Mouse (Mus musculus) embryonic facial prominence, embryonic 15.5 days (tissue): ENCODE results near the gene Nrip2. TPM values are rescaled to one million over a fixed set of nuclear protein-coding genes. Genes with fewer than 3 reads are reported as not detected.

Source experiments
- polyA plus RNA-seq: library from polyadenylated mRNA; unstranded; fragments of >200 nt; fragmentation: Nextera tagmentation; extraction: Ambion mirVana; gene quantifications from 2 replicates; pipeline ENCODE4 v1.2.1, GENCODE M21; 2015

Gene Nrip2
- polyA plus RNA-seq, 1 experiment from 2014 or later: 5.5 TPM

Other genes starting within 250 kb of the Nrip2 start
- 7.4 and 8.1 TPM in 2 replicates for gene Tead4, start 98.5 kb upstream of the Nrip2 start, polyA plus RNA-seq
- 26.9 and 30.9 TPM in 2 replicates for gene Tulp3, start 43.4 kb upstream of the Nrip2 start, polyA plus RNA-seq
- 108 and 118 TPM in 2 replicates for gene Rhno1, start 36.4 kb upstream of the Nrip2 start, polyA plus RNA-seq
- gene Foxm1, start 36.3 kb upstream of the Nrip2 start, polyA plus RNA-seq: 25.7 and 31.5 TPM in 2 replicates
- 1.6 TPM in 2 replicates for gene Tex52, start 23.8 kb upstream of the Nrip2 start, polyA plus RNA-seq
- not detected in 2 replicates for gene Gm44596, start 23.8 kb upstream of the Nrip2 start, polyA plus RNA-seq
- 33.0 and 33.5 TPM in 2 replicates for gene Itfg2, start 25.6 kb downstream of the Nrip2 start, polyA plus RNA-seq
- 341 and 347 TPM in 2 replicates for gene Fkbp4, start 39.4 kb downstream of the Nrip2 start, polyA plus RNA-seq
- gene Pzp, start 127.4 kb downstream of the Nrip2 start, polyA plus RNA-seq: 0.07 and 0.48 TPM in 2 replicates
- gene A2ml1, start 182.3 kb downstream of the Nrip2 start, polyA plus RNA-seq: 6.8 and 10.3 TPM in 2 replicates
- not detected in 2 replicates for gene Klrb1a, start 224.2 kb downstream of the Nrip2 start, polyA plus RNA-seq